Mouse (Mus musculus): ENCODE data around the gene Ccdc142.

DNA sequence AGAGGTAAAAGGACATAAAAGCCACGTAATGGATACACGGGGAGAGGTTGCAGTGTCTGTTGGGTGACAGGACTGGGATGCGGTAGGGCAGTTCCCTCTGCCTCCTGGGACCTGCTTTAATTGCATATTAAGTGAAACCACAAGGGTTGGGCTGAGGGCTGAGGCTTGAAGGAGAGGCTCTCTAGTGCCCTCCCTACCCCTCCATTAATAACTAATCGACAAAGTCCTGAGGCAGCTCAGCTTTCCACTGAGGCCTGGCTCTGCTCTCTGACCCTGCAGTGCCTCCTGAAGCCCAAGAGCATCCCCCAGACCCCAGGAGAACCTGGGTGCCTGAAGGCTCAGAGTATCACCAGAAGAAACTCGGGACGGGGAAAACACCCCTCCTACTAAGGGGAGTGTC lies 16.9 kb upstream of the Ccdc142 start:
- no peak for TF ChIP-seq CTCF (IDR thresholded peaks at IDR 0.05; ENCODE audit: extremely low read depth, insufficient read length, insufficient replicate concordance, low read depth, low read length)
- TF ChIP-seq POLR2A (IDR thresholded peaks at IDR 0.05; ENCODE audit: low read depth, low read length): no peak

Data from small intestine, adult 2 months (tissue).